Mouse (Mus musculus) cerebellum, adult 9-10 months (tissue): ENCODE measurements around the gene Rufy1.

Experiments
- DNase-seq: peaks from one replicate; pipeline ENCODE4 v3.0.0; 2022

The Rufy1 gene

DNA sequence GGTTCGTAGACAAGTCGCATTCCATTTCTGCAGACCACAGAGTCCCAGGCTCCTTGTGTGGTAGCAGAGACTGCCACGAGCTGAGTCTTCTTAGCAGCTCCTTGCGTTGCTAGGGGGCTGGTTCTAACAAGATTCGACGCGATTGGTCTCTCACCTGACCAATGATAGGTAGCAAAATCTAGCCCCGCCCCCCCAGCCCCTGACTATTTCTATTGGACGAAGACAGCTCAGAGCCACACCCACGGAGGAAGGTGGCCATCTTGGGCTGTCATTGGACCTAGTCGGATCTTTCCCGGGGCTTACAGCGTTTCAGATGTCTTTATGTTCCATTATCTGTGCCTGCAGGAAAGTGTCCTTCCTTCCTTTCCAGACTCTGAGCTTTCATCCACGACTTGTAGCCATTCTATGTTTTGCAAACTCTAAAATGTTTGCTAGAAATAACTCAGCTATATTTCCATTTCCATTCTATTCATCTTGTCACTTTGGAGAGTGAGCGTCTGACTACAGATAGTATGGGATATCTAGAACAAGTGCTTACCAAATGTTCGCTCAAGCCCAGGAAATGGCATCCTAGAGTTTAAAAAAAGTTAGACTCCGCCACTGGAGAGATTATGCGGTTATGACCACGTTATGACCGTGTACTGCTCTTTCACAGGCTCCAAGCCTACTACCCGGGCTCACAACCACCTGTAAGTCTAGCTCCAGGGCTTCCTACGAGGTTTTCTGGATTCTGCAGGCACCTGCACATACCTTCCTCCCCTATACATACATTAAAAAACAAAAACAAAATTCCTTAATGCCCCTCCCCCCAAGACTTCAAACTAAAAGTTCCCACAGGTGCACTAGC is 8.8 kb downstream of the Rufy1 start:
- peak; percentile 52 for DNase-seq

DNA sequence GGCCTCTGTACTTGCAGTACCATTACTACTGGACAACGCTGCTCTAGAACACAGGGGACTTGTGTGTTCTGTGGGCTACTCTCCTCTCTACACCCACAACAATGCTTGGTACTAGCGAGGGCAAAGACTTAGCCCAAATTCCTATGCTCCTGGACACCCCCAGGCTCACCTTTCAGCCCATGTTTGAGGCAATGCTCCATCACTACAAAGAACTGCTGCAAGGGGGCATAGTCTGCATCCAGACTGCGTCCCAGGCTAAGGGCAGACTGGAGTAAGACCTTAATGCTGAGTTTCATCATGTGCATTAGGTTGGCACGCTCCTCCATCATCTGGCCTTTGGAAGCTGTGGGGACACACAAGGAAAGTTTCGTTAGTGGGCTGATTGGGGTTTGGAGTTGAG is 9.5 kb downstream of the Rufy1 start:
- no peak for DNase-seq

DNA sequence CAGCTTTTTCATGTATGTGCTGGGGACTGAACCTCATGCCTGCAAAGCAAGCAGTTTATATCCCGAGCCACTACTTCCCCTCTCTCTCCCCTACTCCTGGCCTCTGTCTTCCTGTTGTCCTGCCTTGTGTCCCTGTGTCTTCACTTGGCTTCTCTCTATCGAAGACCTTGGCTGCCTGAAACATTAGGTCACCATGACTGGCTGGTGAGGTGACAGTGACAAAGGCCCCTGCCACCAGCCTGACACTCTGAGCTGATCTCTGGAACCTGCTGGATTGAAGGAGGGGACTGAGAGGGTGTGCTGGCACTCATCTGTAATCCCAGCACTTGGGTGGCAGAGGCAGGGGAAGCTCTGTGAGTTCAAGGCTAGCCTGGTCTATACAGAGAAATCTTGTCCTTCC is 13.1 kb downstream of the Rufy1 start:
- DNase-seq, result no peak

DNA sequence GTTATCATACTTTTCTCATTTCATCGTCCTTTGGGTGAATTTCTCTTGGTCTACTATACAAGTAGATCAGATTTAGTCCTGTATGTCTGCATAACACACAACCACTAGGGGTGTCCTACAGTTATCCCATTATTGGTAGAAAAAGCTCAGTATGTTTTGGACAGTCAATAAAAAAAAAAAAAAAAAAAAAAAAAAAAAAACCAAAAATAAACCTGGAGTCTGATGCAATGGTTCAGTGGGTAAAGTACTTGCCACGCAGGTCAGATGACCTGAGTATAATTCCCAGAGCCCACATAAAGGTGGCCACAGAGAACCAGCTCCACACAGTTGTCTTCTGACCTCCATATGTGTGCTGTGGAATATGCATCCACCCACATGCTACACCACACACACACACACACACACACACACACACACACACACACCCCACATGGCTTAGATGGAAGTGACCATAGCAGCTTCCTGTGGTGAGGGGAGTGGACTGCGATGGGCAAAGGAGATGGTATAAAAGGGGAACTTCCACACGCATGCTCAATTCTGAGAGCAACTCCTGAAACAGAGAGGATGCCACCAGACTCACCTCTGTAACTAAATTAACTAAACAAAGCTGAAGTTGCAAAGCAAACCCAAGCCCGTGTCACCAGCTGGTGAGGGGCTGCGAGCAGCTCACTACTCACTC is 15.2 kb downstream of the Rufy1 start:
- DNase-seq, result no peak

DNA sequence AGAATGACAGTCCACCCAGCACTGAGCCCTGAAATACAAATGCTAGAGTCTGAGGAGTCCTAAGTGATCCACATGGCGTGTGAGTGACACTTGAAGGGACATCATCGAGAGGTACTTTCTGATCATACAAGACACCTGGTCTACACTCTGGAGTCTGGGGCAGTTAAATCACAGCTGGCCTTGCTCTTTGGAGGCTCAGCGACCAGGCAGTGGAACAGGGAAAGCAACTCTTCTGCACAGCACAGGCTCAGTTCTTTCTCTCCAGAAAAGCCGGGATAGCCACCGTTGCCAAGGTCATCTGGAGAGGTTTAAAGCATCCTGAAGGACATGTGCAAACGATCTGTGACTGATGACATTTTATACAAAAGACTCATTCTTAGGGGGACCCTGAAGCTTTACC is 23.7 kb downstream of the Rufy1 start:
- no peak for DNase-seq

DNA sequence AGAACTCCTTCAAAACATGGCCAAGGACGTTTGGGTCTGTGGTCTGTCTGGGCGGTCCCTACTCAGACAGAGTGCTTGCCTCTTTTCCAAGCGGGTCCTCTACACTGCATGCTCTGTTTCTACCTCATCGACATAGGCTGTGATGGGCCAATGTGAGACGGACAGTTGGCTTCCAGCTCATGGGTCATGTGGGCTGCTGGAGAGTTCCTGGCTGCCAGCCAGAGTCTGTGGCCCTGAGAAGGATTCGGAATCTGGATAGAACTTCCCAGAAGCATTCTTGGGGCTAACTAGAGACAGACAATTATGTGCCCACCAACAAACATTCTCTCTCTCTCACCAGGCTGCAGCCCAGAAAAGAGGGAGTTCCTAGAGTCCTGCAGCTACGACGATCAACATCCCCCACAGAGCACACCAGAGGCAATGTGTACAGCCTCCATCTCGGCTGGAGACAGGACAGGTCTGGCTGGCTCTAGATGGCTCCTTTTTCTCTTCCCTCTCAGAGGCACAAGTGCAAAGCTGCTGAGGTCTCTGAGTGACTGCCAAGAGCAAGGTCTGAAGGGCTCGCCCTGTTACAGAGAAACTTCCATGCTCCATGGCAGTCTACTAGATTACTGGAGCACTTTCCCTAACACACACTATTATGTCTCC is 27.4 kb downstream of the Rufy1 start:
- DNase-seq, result peak; percentile 46

DNA sequence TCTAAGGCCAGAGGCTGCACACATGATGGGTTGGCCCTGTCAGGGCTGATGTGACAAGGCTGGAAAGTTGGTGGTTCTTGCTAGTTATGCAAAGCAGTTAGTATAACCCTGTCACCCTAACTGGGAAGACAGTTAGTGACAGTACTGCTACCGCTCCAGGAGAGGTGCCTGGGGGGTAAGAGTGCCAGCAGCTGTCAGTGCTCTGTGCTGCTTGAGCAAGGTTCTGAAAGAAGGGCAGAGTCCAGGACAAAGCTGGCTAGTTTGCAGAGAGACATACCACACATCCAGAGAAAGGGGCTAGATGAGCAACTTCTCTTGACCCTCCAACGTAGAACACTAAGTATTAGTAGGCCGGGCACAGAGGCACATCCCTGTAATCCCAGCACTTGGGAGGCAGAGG is 28.4 kb downstream of the Rufy1 start:
- DNase-seq, result no peak

DNA sequence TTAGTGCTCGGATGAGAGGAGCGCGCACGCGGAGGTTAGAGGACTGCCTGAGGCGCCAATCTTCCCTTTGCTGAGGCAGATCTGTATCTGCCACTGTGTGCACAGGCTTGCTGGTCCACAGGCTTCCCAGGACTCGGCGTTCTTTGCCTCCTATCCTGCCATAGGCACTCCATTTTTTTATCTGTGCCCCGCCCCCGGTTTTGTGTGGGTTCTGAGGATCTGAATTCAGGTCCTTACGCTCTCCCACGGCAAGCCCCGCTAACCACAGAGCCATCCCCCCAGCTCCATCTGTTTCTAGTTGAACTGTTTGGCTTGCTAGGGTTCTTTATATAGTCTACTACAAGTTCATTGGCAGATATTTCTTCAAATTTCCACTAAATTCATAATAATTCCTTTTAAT is 32.1 kb downstream of the Rufy1 start:
- DNase-seq, result no peak

DNA sequence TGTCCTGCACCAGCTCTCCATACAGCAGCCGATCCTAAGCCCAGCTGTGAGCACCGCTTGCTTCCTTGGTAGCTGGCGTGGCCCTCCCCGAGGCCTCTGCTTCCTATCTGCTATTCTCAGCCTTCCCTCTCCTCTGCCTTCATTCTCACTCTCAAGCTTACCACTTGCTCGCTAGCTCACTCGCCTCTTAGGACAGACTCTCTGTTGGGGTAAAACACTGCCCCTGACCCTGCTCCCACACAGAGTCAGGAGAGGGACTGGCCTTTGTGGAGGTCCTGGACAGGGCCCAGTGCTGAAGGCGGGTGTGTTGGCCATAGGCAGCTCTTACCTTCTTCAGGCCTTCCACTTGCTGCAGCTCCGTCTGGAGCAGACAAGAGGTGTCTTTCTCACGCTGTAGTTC is 33.6 kb downstream of the Rufy1 start:
- DNase-seq, result no peak

- no peak for DNase-seq
Measured at GRCm38 (mm10) chr11:50396766-50397307, 34.1 kb downstream of the Rufy1 start.

DNA sequence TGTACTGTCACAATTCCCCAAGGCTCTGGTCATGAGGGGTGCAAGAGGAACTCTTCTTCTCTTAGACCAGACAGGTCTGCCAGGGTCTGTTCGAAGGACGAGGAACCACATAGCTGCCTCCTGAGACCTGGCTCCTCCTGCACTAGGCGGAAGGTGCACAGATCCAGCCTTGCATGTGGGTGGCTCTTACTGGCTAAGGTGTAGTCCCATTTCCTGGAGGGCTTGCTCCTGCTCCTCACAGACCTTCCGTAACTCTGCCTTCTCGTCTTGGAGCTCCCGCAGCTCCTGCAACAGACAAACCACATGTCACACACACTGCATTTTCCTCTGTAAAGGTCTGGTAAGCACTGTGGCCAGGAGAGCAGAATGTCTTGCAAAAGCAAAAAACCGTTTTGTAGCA is 36.2 kb downstream of the Rufy1 start:
- no peak for DNase-seq

- no peak for DNase-seq
Measured at GRCm38 (mm10) chr11:50393306-50393705, 37.6 kb downstream of the Rufy1 start.

- no peak for DNase-seq
Measured at GRCm38 (mm10) chr11:50391272-50391960, 39.5 kb downstream of the Rufy1 start.

DNA sequence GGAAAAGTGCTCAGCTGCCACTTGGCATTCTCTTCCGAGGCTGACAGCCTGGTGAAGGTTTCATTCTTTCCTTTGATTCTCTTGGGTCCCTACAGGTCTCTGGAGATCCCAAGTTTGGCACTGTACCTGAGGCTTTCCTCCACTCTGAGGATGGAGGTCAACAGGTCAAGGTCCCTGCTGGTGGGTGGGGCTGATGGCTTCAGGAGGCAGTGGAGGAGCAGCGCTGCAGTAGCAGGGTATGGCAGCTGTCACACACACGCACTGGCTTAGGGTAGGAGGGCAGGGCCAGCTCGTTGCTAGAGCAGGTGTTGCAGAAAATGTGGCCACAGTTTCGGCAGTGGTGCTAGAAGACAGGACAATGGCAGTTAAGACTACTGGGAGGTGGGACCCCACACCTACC is 41.3 kb downstream of the Rufy1 start:
- DNase-seq, result no peak

DNA sequence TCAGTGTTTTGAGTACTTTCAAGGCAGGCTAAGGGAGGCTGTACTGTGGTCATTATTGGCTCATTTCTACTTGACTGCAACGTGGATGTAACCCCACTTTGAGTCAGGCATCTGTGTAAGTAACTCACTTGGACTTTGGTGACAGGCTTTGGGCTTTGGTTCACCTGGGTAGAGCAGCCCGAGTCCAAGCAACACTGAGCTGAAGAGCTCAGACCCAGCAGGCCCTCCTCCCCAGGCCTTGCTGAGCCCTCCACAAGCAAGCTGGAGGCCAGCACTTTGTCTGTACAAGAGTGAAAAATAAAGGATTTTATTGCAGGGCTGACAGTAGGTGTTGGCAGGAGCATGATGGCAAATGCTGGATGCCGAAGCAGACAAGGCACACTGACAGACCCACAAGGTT is 41.9 kb downstream of the Rufy1 start:
- DNase-seq, result no peak

DNA sequence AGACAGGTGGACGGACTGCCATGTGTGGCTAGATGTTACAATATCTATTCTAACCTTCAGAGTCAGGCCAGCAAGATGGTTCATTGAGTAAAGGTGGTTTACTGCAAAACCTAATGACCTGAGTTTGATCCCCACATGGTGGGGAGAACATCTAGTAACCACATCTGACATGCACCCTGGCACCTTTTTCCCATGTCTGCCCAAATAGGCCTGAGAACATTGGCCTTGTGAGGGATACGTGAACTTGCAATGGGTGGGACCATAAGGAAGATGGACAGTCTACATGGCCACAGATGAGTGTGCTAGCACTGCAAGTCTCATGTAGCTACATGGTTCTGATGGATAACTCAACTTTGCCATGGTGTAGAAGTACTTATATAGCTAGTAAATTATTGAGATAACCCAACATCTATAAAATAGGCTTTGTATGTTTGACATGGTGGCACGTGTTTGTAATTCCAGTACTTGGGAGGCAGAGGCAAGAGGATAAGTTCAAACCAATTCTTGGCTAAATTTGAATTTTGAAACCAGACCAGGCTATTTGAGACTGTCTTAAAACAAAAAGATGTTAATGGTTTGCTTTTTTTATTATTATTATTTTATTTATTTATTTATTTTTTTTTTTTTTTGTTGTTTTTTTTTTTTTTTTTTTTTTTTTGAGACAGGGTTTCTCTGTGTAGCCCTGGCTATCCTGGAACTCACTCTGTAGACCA is 42.6 kb downstream of the Rufy1 start:
- DNase-seq, result no peak

- DNase-seq, result no peak
Measured at GRCm38 (mm10) chr11:50387697-50388096, 43.2 kb downstream of the Rufy1 start.

DNA sequence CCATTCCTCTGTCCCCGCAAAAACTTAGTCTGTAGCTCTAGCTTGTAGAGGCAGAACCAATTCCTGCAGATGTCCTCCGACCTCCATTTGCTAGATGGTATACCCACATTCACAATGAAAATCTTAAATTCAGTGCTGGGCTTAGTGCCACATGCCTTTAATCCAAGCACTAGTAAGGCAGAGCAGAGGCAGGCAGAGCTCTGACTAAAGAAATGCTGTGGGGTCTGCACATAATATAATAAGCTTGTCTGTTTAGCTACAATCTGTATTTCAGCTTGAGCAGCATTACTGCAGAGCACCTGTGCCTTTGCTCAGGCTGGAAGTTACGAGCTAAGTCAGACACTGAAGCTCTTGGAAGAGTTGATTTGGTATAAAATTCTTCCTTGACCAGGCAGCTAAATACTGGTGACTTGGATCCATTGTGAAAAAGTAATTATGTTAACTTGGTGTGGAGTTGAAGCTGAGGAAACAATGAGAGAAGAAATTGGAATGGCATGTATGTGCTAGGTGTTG is 43.7 kb downstream of the Rufy1 start:
- no peak for DNase-seq

- DNase-seq, result no peak
Measured at GRCm38 (mm10) chr11:50381311-50381710, 49.6 kb downstream of the Rufy1 start.

- DNase-seq, result no peak
Measured at GRCm38 (mm10) chr11:50379023-50379752, 51.7 kb downstream of the Rufy1 start.

DNA sequence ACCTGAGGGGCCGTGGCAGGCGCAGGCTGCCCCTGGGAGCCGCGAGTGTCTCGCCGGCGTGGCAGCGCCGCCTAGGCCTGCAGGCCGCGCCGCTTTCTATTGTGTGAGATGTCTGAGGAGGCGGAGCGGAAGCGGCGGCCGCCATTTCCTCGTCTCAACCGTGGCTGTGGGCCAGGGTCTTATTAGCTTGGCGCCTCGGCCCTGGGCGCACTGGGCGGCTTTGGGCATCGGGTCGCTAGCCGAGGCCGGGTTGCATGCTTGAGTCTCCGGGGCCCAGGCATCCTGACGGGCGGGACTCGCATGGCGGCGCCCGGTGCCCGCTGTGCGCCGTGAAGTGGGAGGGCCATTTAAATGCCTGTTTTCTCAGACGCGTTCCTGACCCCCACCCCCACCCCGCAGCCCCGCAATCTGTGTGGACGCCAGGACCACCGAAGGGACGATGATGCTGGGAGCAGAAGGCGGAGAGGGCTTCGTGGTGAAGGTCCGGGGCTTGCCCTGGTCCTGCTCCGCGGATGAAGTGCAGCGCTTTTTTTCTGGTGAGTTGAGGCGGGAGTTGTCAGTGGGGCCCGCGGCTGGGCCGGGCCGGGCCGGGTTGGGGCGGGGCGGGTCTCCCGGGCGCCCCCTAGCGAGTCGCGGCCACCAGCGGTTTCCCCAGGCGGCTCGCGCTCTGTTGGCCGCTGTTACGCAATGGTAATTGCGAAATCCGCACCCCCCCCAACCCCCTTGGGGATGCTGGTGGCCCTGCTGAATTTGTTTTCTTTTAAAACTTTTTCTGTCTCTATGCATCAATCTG is 52.8 kb downstream of the Rufy1 start:
- DNase-seq, result peak; percentile 71
